Mouse (Mus musculus): ENCODE results near the gene Tomm34.

- TF ChIP-seq CTCF (IDR thresholded peaks at IDR 0.05): no peak
- no peak for TF ChIP-seq POLR2A (IDR thresholded peaks at IDR 0.05; ENCODE audit: insufficient read depth, low read depth, low read length)
- no peak for TF ChIP-seq EP300 (IDR thresholded peaks at IDR 0.05; ENCODE audit: insufficient read depth, low read depth, low read length)
These were observed 48.9 kb downstream of the Tomm34 start for GRCm38 (mm10) chr2:164022104-164022503.

All from heart, adult 2 months (tissue).